Mouse (Mus musculus) ES-E14 (cell line): ENCODE results near the gene Il17a. TPM values are rescaled to one million over a fixed set of nuclear protein-coding genes. Genes with fewer than 3 reads are reported as not detected.

Source experiments
- DNase-seq: peaks from one replicate; pipeline ENCODE4 v3.0.0-alpha.2; 2013; ENCODE audit warnings: low read depth, low spot score
- H3K27ac ChIP-seq: 2 replicates; pipeline ENCODE4 v1.5.1; 2012; ENCODE audit warnings: low read depth, mild to moderate bottlenecking, low read length, moderate library complexity, mixed read lengths; ENCODE audit not compliant: poor library complexity, insufficient read depth, severe bottlenecking
- H3K36me3 ChIP-seq: 2 replicates; pipeline ENCODE4 v1.6.1; 2012; ENCODE audit warnings: mild to moderate bottlenecking, low read length, moderate library complexity, mixed read lengths; ENCODE audit not compliant: control insufficient read depth, poor library complexity, insufficient read depth, severe bottlenecking
- H3K4me1 ChIP-seq, 2 experiments: fragments of 150-350 bp in 1 of 2; sonication (generic) in 1 of 2; 2 replicates each; pipeline ENCODE4 v1.6.1; 2012; ENCODE audit warnings: low read length in 2 of 2, mild to moderate bottlenecking in 1 of 2, mixed read lengths in 1 of 2; ENCODE audit not compliant: control insufficient read depth in 2 of 2, insufficient read depth in 2 of 2, poor library complexity in 1 of 2
- H3K4me3 ChIP-seq, 2 experiments: fragments of 150-350 bp in 1 of 2; sonication (generic) in 1 of 2; 2 replicates each; pipeline ENCODE4 v1.5.1; 2012; ENCODE audit warnings: low read length in 2 of 2, low read depth in 1 of 2, mild to moderate bottlenecking in 1 of 2, mixed read lengths in 1 of 2; ENCODE audit not compliant: insufficient read depth in 1 of 2, poor library complexity in 1 of 2, severe bottlenecking in 1 of 2
- H3K9ac ChIP-seq: 2 replicates; pipeline ENCODE4 v1.6.1; 2012; ENCODE audit warnings: low read depth, mild to moderate bottlenecking, low read length, mixed read lengths; ENCODE audit not compliant: poor library complexity, insufficient read depth, severe bottlenecking
- H3K9me3 ChIP-seq: fragments of 150-350 bp; sonication (generic); 2 replicates; pipeline ENCODE4 v1.6.1; 2012; ENCODE audit warnings: low read depth, mild to moderate bottlenecking, low read length; ENCODE audit not compliant: control insufficient read depth, insufficient read depth
- CHD2 ChIP-seq: IDR thresholded peaks from 2 replicates; pipeline ENCODE4 v1.6.1; 2014; ENCODE audit warnings: mild to moderate bottlenecking, low read depth, low read length, inconsistent platforms
- HCFC1 ChIP-seq: IDR thresholded peaks from 2 replicates; pipeline ENCODE4 v1.6.1; 2012; ENCODE audit warnings: low read length, inconsistent platforms, borderline replicate concordance; ENCODE audit not compliant: insufficient read depth
- MAFK ChIP-seq: IDR thresholded peaks from 2 replicates; pipeline ENCODE4 v1.6.1; 2014; ENCODE audit warnings: mild to moderate bottlenecking, low read depth, low read length, inconsistent platforms; ENCODE audit not compliant: insufficient read depth
- ZC3H11A ChIP-seq: IDR thresholded peaks from 2 replicates; pipeline ENCODE4 v1.6.1; 2012; ENCODE audit warnings: low read depth, mild to moderate bottlenecking, inconsistent platforms, low read length, borderline replicate concordance
- ZNF384 ChIP-seq: IDR thresholded peaks from 2 replicates; pipeline ENCODE4 v1.6.1; 2012; ENCODE audit warnings: low read depth, low read length, inconsistent platforms
- in situ Hi-C, 2 experiments: fragments of 600-800 bp; cut with MboI; formaldehyde crosslinking; loops; one replicate each; pipeline ENCODE4 v1.15.1; 2025; ENCODE audit warnings: low sequenced_read_pairs in 2 of 2, inconsistent platforms in 1 of 2; ENCODE audit not compliant: unreplicated experiment in 2 of 2
- total RNA-seq: library from RNA; depleted of rRNA; stranded (reverse); fragments of 300-350 nt; gene quantifications from 2 replicates; pipeline ENCODE4 v1.2.3, GENCODE M21; 2012

Il17a gene
- total RNA-seq, 1 experiment = not detected

DNA sequence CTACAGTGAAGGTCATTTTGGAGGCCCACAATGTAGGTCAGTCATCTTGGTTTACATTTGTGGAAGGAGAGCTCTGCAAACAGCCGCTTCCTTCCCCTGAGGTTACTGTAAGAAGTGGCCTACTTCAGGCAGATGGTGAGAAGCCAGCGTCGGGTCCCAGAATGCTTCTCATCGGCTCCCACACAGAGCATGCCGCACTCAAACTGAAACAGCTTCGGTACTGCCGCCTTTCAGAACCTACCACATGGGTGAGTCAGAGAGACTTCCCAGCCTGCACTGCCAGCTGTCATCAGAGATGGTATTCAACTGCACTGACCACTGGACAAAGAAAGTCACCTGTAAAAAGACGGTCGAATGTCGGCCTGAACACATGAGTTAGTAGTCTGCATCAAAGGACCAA lies 29.1 kb downstream of the Il17a start:
- H3K9ac ChIP-seq = no peak overlapping the region; the same call in 1 of the 2 replicates
- in situ Hi-C loops = no loop called here

DNA sequence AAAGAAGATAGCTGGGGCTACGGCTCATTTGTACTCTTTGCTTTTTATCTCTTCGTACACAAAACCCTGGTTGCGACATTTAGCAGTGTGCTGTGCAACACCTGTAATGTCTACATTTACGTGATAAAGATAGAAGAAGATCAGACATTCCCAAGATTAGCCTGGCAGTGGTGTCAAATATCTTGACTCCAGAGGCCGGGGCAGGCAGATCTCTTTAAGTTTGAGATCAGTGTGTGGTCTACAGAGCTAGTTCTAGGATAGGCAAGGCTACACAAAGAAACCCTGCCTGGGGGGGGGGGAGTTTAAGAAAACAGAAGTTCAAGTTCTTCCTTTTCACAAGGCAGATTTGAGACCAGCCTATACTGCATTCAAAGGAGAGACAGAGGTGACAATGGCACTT lies 29.6 kb downstream of the Il17a start:
- TF ChIP-seq ZNF384 (no peak), CHD2 (no peak), ZC3H11A (no peak), HCFC1 (no peak), MAFK (no peak)
- DNase-seq = peak; percentile 73
- Histone ChIP-seq H3K4me3 (no peak overlapping the region), H3K4me1 (peaks cover 3 to 6% of the 10 kb centered on the region in 2 experiments; a peak in 3 of 4 replicates), H3K27ac (no peak overlapping the region; the same call in 1 of the 2 replicates), H3K9me3 (no peaks in the 10 kb centered on the region), H3K36me3 (no peaks in the 10 kb centered on the region), H3K9ac (no peak overlapping the region)
- in situ Hi-C loops = no loop called here

More for the DNA sequence above, 29.1 kb downstream of the Il17a start:
- H3K36me3 ChIP-seq = no peaks in the 10 kb centered on the region
- H3K4me3 ChIP-seq = no peak overlapping the region
- H3K27ac ChIP-seq = no peak overlapping the region; the same call in 1 of the 2 replicates
- TF ChIP-seq CHD2 (no peak), HCFC1 (no peak), MAFK (no peak), ZC3H11A (no peak)
- DNase-seq = no peak
- peaks cover 3 to 6% of the 10 kb centered on the region in 2 experiments; a peak in 3 of 4 replicates for H3K4me1 ChIP-seq
- H3K9me3 ChIP-seq = no peaks in the 10 kb centered on the region

DNA sequence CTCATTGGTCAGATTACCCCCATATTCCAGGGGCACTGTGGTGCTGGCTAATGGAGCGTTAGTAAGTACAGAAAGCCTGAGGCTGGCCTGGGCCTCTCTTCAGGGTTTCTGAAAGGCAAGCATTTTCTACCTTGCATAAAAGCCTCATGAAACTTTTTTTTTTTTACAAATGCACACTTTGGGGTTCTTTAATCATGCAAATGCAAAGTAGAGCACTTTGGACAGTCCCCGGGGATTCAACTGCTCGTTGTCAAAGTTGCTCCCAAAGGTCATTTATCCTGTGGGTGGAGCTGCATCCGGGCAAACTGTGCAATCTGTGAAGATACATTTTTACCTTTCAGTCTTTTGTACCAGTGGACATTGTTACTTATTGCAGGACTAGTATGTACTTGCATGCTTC lies 30.7 kb downstream of the Il17a start:
- H3K4me3 ChIP-seq = no peak overlapping the region
- H3K36me3 ChIP-seq = no peaks in the 10 kb centered on the region
- H3K9me3 ChIP-seq = no peaks in the 10 kb centered on the region
- H3K27ac ChIP-seq = no peak overlapping the region; the same call in 1 of the 2 replicates
- peak; percentile 30 for DNase-seq
- H3K9ac ChIP-seq = no peak overlapping the region
- H3K4me1 ChIP-seq = peaks cover 3 to 6% of the 10 kb centered on the region in 2 experiments; a peak in 3 of 4 replicates
- TF ChIP-seq ZC3H11A = no peak
- TF ChIP-seq ZNF384 = peak; percentile 91
- TF ChIP-seq MAFK = 0 out of 2 replicates have a peak, but pooled peaks have one; percentile 7
- no peak for TF ChIP-seq CHD2
- TF ChIP-seq HCFC1 = no peak
- in situ Hi-C loops = no loop called here

DNA sequence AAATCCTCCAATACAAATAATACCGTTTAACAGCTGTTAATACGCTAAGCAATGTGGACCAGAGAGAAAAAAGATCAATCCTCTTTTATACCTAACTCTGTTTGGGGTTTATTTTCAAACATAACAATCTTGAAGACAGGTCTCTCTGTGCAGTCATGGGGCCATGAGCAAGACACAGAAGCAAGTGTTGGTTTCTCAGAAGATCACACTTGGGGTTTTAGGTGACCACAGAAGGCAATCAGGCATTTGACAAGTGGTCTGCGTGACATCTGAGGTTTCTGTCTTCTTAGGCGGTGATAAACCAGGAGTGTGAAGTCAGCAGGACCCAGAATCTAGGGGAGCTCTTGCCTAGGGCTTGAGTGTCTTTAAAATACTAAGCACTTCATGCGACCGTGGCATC lies 35.8 kb downstream of the Il17a start:
- DNase-seq = no peak
- Histone ChIP-seq H3K9me3 (no peaks in the 10 kb centered on the region), H3K36me3 (no peaks in the 10 kb centered on the region), H3K4me1 (no peaks in the 10 kb centered on the region), H3K9ac (no peak overlapping the region), H3K4me3 (no peak overlapping the region), H3K27ac (no peak overlapping the region)
- TF ChIP-seq ZNF384 (no peak), HCFC1 (no peak), MAFK (no peak), CHD2 (no peak), ZC3H11A (no peak)
- in situ Hi-C loops = no loop called here
